Mouse (Mus musculus) midbrain, embryonic 12.5 days (tissue): ENCODE results near the gene Apaf1. TPM values are rescaled to one million over a fixed set of nuclear protein-coding genes. Genes with fewer than 3 reads are reported as not detected.

Source experiments
- ATAC-seq: fragments of 200-750 bp; cut with Nextera tagmentation; 2 replicates; pipeline ENCODE4 v1.8.0; 2017; ENCODE audit warnings: low read depth, moderate TSS enrichment, moderate library complexity; ENCODE audit not compliant: low FRiP score
- H3K27ac ChIP-seq: fragments of 300-500 bp; sonication (generic); replicated peaks from 2 replicates; pipeline ENCODE4 v1.5.1; 2016; ENCODE audit warnings: mild to moderate bottlenecking
- H3K27me3 ChIP-seq: fragments of 300-500 bp; sonication (generic); 2 replicates; pipeline ENCODE4 v1.6.1; 2016; ENCODE audit warnings: mild to moderate bottlenecking
- H3K36me3 ChIP-seq: fragments of 300-500 bp; sonication (generic); 2 replicates; pipeline ENCODE4 v1.6.1; 2016
- H3K4me1 ChIP-seq: fragments of 300-500 bp; sonication (generic); 2 replicates; pipeline ENCODE4 v1.6.1; 2016
- H3K4me2 ChIP-seq: fragments of 300-500 bp; sonication (generic); replicated peaks from 2 replicates; pipeline ENCODE4 v1.6.1; 2016; ENCODE audit warnings: mild to moderate bottlenecking, moderate library complexity
- H3K4me3 ChIP-seq: fragments of 300-500 bp; sonication (generic); 2 replicates; pipeline ENCODE4 v1.5.1; 2016; ENCODE audit warnings: mild to moderate bottlenecking
- H3K9ac ChIP-seq: fragments of 300-500 bp; sonication (generic); replicated peaks from 2 replicates; pipeline ENCODE4 v1.6.1; 2016; ENCODE audit warnings: mild to moderate bottlenecking, moderate library complexity
- H3K9me3 ChIP-seq: fragments of 300-500 bp; sonication (generic); 2 replicates; pipeline ENCODE4 v1.6.1; 2016; ENCODE audit warnings: mild to moderate bottlenecking
- WGBS: fragments of 180-500 bp; shearing (Covaris S2); methylation state at CpG from one replicate; pipeline ENCODE4 v1.1.7; 2016; 5-methylcytosine and 5-hydroxymethylcytosine counted together
- polyA plus RNA-seq: library from polyadenylated mRNA; unstranded; fragments of >200 nt; fragmentation: Nextera tagmentation; extraction: Ambion mirVana; gene quantifications from 2 replicates; pipeline ENCODE4 v1.2.1, GENCODE M21; 2016

Gene Apaf1
- polyA plus RNA-seq, 1 experiment from 2014 or later, result 33.3 TPM

GRCm38 (mm10) chr10:91027468-91027867 lies 55.1 kb downstream of the Apaf1 start:
- WGBS, result 95% methylated on average over 4 of the region's 4 CpGs
- no peak for ATAC-seq
- H3K36me3 ChIP-seq, result peaks cover 12% of the 10 kb centered on the region; the same call in 1 of the 2 replicates
- H3K4me3 ChIP-seq, result no peak overlapping the region
- H3K27me3 ChIP-seq, result no peaks in the 10 kb centered on the region
- no peaks in the 10 kb centered on the region for H3K9me3 ChIP-seq
- H3K27ac ChIP-seq, result no peak overlapping the region
- no peak overlapping the region for H3K4me2 ChIP-seq
- no peaks in the 10 kb centered on the region for H3K4me1 ChIP-seq
- no peak overlapping the region for H3K9ac ChIP-seq

- H3K4me2 ChIP-seq, result no peak overlapping the region
- H3K36me3 ChIP-seq, result peaks cover 19% of the 10 kb centered on the region; the same call in 1 of the 2 replicates
- no peak overlapping the region for H3K9ac ChIP-seq
- no peak for ATAC-seq
- 94% methylated on average over 12 of the region's 12 CpGs for WGBS
- H3K4me3 ChIP-seq, result no peak overlapping the region
- no peaks in the 10 kb centered on the region for H3K9me3 ChIP-seq
- no peaks in the 10 kb centered on the region for H3K27me3 ChIP-seq
- H3K4me1 ChIP-seq, result no peaks in the 10 kb centered on the region
- H3K27ac ChIP-seq, result no peak overlapping the region
Observed at GRCm38 (mm10) chr10:91005858-91006538, 76.6 kb downstream of the Apaf1 start.

DNA sequence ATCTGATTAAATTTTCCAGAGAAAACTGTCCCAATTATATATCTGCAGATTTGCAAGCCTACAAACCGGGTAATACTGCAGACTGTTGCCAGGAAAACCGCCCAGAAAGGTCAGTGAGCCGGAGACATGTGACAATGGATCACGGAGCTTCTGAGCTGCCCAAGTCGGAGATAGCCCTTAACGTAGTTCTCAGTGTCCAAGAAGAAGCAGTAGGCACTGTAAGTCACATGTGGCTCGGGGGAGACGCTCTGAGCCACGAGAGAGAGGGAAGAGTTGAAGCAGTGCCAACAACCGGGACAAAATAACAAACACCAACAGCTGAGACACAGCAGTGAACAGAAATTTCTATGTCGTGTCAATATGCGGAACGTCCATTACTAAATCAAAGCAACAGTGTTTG lies 81.1 kb downstream of the Apaf1 start:
- no peak overlapping the region for H3K9ac ChIP-seq
- H3K4me2 ChIP-seq, result no peak overlapping the region
- no peak overlapping the region for H3K4me3 ChIP-seq
- no peak for ATAC-seq
- no peak overlapping the region for H3K27ac ChIP-seq
- WGBS, result 86% methylated on average over 13 of the region's 13 CpGs
- H3K9me3 ChIP-seq, result no peaks in the 10 kb centered on the region
- H3K36me3 ChIP-seq, result peaks cover 12% of the 10 kb centered on the region
- no peaks in the 10 kb centered on the region for H3K27me3 ChIP-seq
- H3K4me1 ChIP-seq, result no peaks in the 10 kb centered on the region

DNA sequence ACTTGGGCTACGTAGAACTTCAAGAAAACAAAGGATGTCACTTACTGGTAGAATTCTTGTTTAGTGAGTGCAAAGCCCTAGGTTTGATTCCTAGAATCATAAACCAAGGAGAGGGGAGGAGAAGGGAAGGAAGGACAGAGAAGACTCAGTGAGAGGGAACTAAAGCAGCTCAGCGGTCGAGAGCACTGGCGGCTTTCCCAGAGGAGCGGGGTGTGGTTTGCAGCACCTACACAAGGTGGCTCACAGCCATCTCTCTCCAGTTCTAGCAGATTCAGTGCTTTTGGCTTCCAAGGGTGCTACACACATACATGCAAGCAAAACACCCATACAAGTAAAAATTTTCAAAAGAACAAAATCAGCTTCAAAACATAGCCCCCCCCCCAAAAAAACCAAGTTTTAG lies 82.7 kb downstream of the Apaf1 start:
- no peaks in the 10 kb centered on the region for H3K4me1 ChIP-seq
- 97% methylated on average over 5 of the region's 5 CpGs for WGBS
- no peak overlapping the region for H3K27ac ChIP-seq
- ATAC-seq, result no peak
- H3K4me2 ChIP-seq, result no peak overlapping the region
- no peaks in the 10 kb centered on the region for H3K27me3 ChIP-seq
- H3K9me3 ChIP-seq, result no peaks in the 10 kb centered on the region
- no peak overlapping the region for H3K9ac ChIP-seq
- peaks cover 17% of the 10 kb centered on the region for H3K36me3 ChIP-seq
- H3K4me3 ChIP-seq, result no peak overlapping the region

DNA sequence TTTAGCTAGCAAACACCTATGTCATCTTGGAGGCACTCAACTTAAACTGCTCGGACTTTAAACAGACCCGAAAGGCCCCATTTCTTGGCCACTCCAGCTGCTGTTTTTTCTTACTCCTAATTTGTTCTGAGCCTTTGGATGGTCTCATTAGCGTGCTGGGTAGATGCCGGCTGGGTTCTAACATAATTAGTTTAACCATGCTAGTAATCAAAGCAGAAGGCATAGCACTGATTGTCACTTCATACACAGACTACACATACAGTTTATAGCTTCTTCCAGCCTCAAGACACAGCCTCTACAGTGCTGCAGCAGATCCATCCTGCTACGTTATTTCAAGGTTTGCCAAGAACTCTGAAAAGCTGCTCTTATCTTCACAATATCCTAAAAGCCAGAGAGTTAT lies 88.7 kb downstream of the Apaf1 start:
- Histone ChIP-seq H3K4me1 (no peaks in the 10 kb centered on the region), H3K4me2 (no peak overlapping the region), H3K36me3 (peaks cover 18% of the 10 kb centered on the region), H3K9me3 (no peaks in the 10 kb centered on the region), H3K4me3 (no peak overlapping the region), H3K27me3 (no peaks in the 10 kb centered on the region), H3K27ac (no peak overlapping the region), H3K9ac (no peak overlapping the region)
- WGBS, result 90% methylated on average over 5 of the region's 5 CpGs
- no peak for ATAC-seq

DNA sequence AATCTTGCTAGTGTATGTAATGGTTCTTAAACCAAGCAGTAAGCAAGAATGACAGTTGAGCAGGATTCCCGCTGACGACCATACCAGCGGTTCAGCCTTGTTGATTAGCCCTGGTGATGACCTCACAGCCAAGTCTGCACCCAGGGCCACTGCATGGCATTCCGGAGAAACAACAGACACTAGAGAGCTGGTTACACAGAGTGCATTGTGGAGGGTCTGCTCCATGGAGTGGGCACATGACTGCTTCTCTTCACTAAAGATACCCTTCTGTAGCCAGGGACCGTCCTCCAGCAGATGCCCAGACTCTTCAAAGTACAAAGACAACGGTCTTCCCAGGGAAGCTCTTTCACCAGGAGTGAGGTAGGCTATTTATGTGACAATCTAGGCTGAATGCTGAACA lies 90.3 kb downstream of the Apaf1 start:
- Histone ChIP-seq H3K27ac (no peak overlapping the region), H3K9ac (no peak overlapping the region), H3K4me1 (no peaks in the 10 kb centered on the region), H3K4me3 (no peak overlapping the region), H3K4me2 (no peak overlapping the region), H3K36me3 (peaks cover 18% of the 10 kb centered on the region), H3K9me3 (no peaks in the 10 kb centered on the region), H3K27me3 (no peaks in the 10 kb centered on the region)
- no peak for ATAC-seq
- WGBS, result 90% methylated on average over 6 of the region's 6 CpGs

DNA sequence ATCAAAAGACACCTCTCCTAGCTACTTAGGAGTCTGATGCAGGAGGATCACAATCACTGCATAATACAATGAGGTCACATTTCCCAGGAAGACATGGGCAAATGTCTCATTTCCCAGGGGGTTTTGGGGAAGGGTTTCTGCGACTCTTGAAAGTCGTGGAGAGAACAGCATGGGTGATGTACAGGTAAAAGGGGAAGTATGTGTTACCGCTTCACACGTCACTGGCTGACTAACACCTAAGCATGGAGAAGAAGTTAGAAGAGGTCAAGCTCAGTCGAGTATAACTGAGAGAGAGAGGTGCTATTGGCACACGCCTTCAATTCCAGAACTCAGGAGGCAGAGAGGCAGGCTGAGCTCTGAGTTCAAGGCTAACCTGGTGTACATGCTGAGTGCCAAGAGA lies 92.2 kb downstream of the Apaf1 start:
- Histone ChIP-seq H3K9ac (no peak overlapping the region), H3K27me3 (no peaks in the 10 kb centered on the region), H3K27ac (no peak overlapping the region), H3K36me3 (peaks cover 10% of the 10 kb centered on the region), H3K4me2 (no peak overlapping the region), H3K9me3 (no peaks in the 10 kb centered on the region), H3K4me3 (no peak overlapping the region), H3K4me1 (no peaks in the 10 kb centered on the region)
- 89% methylated on average over 6 of the region's 6 CpGs for WGBS
- ATAC-seq, result no peak

DNA sequence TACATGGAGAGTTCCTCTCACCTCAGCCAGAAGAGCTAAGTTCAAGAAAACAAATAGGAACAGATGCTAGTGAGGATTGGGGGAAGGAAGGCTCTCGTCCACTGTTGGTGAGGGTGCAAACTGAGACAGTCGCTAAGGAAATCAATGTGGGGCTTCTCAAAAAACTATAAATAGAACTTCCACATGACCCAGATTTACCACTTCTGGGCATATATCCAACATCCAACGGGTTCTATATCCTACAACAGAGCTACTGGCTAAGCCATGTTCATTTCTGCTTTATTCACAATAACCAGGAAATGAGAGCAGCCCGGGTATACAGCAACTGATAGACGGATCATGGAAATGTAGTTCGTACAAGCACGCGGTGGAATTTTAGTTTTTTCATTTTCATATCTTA lies 99.5 kb downstream of the Apaf1 start:
- H3K36me3 ChIP-seq, result no peaks in the 10 kb centered on the region
- H3K4me2 ChIP-seq, result no peak overlapping the region
- no peaks in the 10 kb centered on the region for H3K9me3 ChIP-seq
- no peak overlapping the region for H3K27ac ChIP-seq
- 91% methylated on average over 8 of the region's 8 CpGs for WGBS
- ATAC-seq, result no peak
- no peak overlapping the region for H3K9ac ChIP-seq
- no peaks in the 10 kb centered on the region for H3K27me3 ChIP-seq
- H3K4me3 ChIP-seq, result no peak overlapping the region
- no peaks in the 10 kb centered on the region for H3K4me1 ChIP-seq

DNA sequence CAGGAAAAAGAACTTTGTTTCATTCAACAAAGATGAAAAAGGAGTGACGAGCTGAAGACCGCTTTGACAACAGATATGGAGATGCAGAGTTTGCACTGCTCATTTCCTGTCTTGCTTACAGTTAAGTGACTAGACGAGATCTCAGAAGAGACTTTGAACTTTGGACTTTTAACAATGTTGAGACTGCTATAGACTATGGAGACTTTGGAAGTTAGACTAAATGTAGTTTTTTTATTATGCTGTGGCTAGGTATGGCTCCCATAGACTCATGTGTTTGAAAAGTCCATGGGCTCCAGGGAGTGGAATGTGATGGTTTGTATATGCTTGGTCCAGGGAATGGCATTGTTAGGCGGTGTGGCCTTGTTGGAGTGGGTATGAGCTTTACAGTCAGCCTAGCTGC lies 100.8 kb downstream of the Apaf1 start:
- H3K27me3 ChIP-seq, result no peaks in the 10 kb centered on the region
- no peak for ATAC-seq
- H3K4me1 ChIP-seq, result no peaks in the 10 kb centered on the region
- WGBS, result 88% methylated on average over 4 of the region's 4 CpGs
- no peak overlapping the region for H3K4me3 ChIP-seq
- H3K27ac ChIP-seq, result no peak overlapping the region
- H3K36me3 ChIP-seq, result no peaks in the 10 kb centered on the region
- no peak overlapping the region for H3K9ac ChIP-seq
- H3K4me2 ChIP-seq, result no peak overlapping the region
- H3K9me3 ChIP-seq, result no peaks in the 10 kb centered on the region

- Histone ChIP-seq H3K9me3 (no peaks in the 10 kb centered on the region), H3K27me3 (peaks cover 10% of the 10 kb centered on the region), H3K4me2 (no peak overlapping the region), H3K4me1 (peaks cover 7% of the 10 kb centered on the region), H3K36me3 (no peaks in the 10 kb centered on the region), H3K4me3 (no peak overlapping the region), H3K9ac (no peak overlapping the region), H3K27ac (no peak overlapping the region)
- ATAC-seq, result no peak
- 87% methylated on average over 6 of the region's 6 CpGs for WGBS
Observed at GRCm38 (mm10) chr10:90974491-90974890, 108.1 kb downstream of the Apaf1 start.

GRCm38 (mm10) chr10:90974084-90974483 lies 108.5 kb downstream of the Apaf1 start:
- WGBS, result 78% methylated on average over 2 of the region's 2 CpGs
- H3K9me3 ChIP-seq, result no peaks in the 10 kb centered on the region
- H3K4me3 ChIP-seq, result no peak overlapping the region
- peaks cover 10% of the 10 kb centered on the region for H3K4me1 ChIP-seq
- no peak overlapping the region for H3K9ac ChIP-seq
- H3K27ac ChIP-seq, result no peak overlapping the region
- H3K4me2 ChIP-seq, result no peak overlapping the region
- ATAC-seq, result no peak
- no peaks in the 10 kb centered on the region for H3K36me3 ChIP-seq
- peaks cover 14% of the 10 kb centered on the region for H3K27me3 ChIP-seq

GRCm38 (mm10) chr10:90970560-90970959 lies 112.0 kb downstream of the Apaf1 start:
- Histone ChIP-seq H3K4me1 (peaks cover 22% of the 10 kb centered on the region), H3K4me2 (no peak overlapping the region), H3K9me3 (no peaks in the 10 kb centered on the region), H3K36me3 (no peaks in the 10 kb centered on the region), H3K4me3 (no peak overlapping the region), H3K9ac (no peak overlapping the region), H3K27me3 (peaks cover 44% of the 10 kb centered on the region), H3K27ac (no peak overlapping the region)
- ATAC-seq, result no peak
- WGBS, result 44% methylated on average over 4 of the region's 4 CpGs
